ENCODE assay signal across 26 mouse cellular contexts in the genomic region with DNA sequence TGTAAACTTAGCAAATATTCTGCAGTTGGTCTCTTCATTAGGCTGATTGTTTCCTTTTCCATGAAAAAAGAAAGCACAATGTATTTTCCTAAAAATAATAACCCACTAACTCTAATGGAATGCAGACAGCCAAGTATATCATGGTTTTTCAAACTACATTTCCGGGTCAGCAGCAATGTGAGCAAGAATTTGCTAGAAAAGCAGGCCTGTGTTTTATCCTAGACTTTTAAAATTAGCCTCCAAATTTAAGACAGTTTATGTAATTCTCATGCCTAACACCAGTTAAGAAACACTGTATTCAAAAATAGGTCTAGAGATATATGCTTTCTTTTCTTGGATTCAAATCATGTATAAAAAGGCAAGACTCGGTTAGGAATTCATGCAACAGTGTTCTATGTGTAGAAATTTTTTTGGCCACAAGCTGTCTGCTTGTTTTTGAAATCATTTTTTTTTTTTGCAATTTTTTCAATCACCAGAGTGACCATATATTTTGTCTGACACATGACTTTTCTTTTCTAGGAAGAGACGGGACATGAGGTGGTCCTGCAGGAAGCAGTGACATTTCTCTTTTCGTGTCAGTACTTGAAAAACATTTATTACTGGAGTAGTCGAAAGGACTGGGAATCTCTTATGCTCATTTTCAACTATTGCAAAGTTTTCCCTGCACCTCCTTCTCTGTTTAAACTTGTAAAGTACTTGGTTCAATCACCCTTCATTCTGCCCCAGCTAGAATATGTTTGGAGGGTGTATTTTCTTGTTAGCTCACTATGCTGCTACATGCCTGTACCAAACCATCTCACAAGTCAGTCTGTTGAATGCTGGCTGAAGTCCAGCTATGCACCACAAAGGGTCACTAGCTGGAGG. TPM values are rescaled to one million over a fixed set of nuclear protein-coding genes. Genes with fewer than 3 reads are reported as not detected.
DNase-seq lines count a peak whose midpoint lies in the region; ATAC-seq and TF ChIP-seq lines count a peak whose summit lies in the region.
"Had no signal": no experiment of that assay in that cellular context is flagged by ENCODE, and none has a peak within 500 bp of the region (broad histone marks: within the 10 kb centered on the region; RNA-seq: fewer than 3 reads in every experiment).

No protein-coding gene starts in this region.

- H3K9me3 ChIP-seq in kidney, embryonic 15.5 days (replicated peaks): no peaks in the 10 kb centered on the region
- no peaks in the 10 kb centered on the region for H3K9me3 ChIP-seq in lung, postnatal 0 days (ENCODE audit: low read length)
- H3K9me3 ChIP-seq: embryonic facial prominence, embryonic 13.5 days; forebrain, embryonic 10.5 days; forebrain, embryonic 15.5 days; limb, embryonic 10.5 days; limb, embryonic 15.5 days; liver, embryonic 13.5 days had no signal

- H3K4me1 ChIP-seq in kidney, embryonic 15.5 days: no peaks in the 10 kb centered on the region
- H3K4me1 ChIP-seq in lung, postnatal 0 days (ENCODE audit: insufficient read depth, low read depth, low read length): no peaks in the 10 kb centered on the region
- H3K4me1 ChIP-seq: forebrain, embryonic 10.5 days; limb, embryonic 10.5 days; limb, embryonic 15.5 days; liver, embryonic 13.5 days had no signal

- no peak for TF ChIP-seq EP300 in lung, postnatal 0 days (IDR thresholded peaks at IDR 0.05)

- TF ChIP-seq CTCF in lung, postnatal 0 days (IDR thresholded peaks at IDR 0.05): no peak

- no peak for DNase-seq in frontal cortex, postnatal 10 days (ENCODE audit: low spot score in 2 of 2)
- no peak for DNase-seq in kidney, postnatal 25 days
- DNase-seq in lung, postnatal 0 days (ENCODE audit: low spot score): peak; percentile 10
- DNase-seq in lung, postnatal 10 days: no peak
- no peak for DNase-seq in cerebellum, postnatal 10 days
- DNase-seq: adrenal gland, postnatal 14 days; cerebellum, adult 11-12 months; cerebellum, adult 9-11 months; gastrocnemius, postnatal 14 days; kidney, postnatal 14 days; liver, embryonic 13.5 days; lung, adult 18-20 months; lung, postnatal 36 days; right cerebral cortex, postnatal 4 days had no signal

- ATAC-seq in frontal cortex, adult (ENCODE audit: low TSS enrichment): peak; percentile 99
- no peak for ATAC-seq in kidney, embryonic 15.5 days (replicated peaks; ENCODE audit: low FRiP score)
- no peak for ATAC-seq in lung, postnatal 0 days
- ATAC-seq: forebrain, embryonic 15.5 days; intestine, postnatal 0 days; midbrain, embryonic 16.5 days had no signal

- H3K36me3 ChIP-seq in kidney, embryonic 15.5 days: no peaks in the 10 kb centered on the region
- no peaks in the 10 kb centered on the region for H3K36me3 ChIP-seq in lung, postnatal 0 days (ENCODE audit: insufficient read depth, low read length)
- H3K36me3 ChIP-seq: embryonic facial prominence, embryonic 13.5 days; forebrain, embryonic 10.5 days; forebrain, embryonic 15.5 days; limb, embryonic 10.5 days; limb, embryonic 15.5 days; liver, embryonic 13.5 days had no signal

- WGBS in kidney, embryonic 15.5 days: 56% methylated on average over 5 of the region's 5 CpGs
- WGBS in lung, postnatal 0 days: 51% methylated on average over 5 of the region's 5 CpGs

- peak overlapping the region; percentile 19; the same call in 1 of the 2 replicates for H3K27ac ChIP-seq in kidney, embryonic 15.5 days
- H3K27ac ChIP-seq in lung, postnatal 0 days (ENCODE audit: low read length): no peak overlapping the region
- H3K27ac ChIP-seq: embryonic facial prominence, embryonic 13.5 days; forebrain, embryonic 10.5 days; forebrain, embryonic 15.5 days; hindbrain, embryonic 14.5 days; layer of hippocampus, adult 2 months; limb, embryonic 10.5 days; limb, embryonic 15.5 days; liver, embryonic 13.5 days had no signal

- no peak overlapping the region for H3K4me3 ChIP-seq in kidney, embryonic 15.5 days (replicated peaks)
- H3K4me3 ChIP-seq in lung, postnatal 0 days (ENCODE audit: low read depth, low read length): no peak overlapping the region
- H3K4me3 ChIP-seq: embryonic facial prominence, embryonic 13.5 days; forebrain, embryonic 10.5 days; forebrain, embryonic 15.5 days; layer of hippocampus, adult 2 months; limb, embryonic 10.5 days; limb, embryonic 15.5 days; liver, embryonic 13.5 days had no signal

- no peaks in the 10 kb centered on the region for H3K27me3 ChIP-seq in kidney, embryonic 15.5 days
- H3K27me3 ChIP-seq in lung, postnatal 0 days (replicated peaks; ENCODE audit: insufficient read depth, low read length): no peaks in the 10 kb centered on the region
- H3K27me3 ChIP-seq: embryonic facial prominence, embryonic 13.5 days; forebrain, embryonic 15.5 days; limb, embryonic 15.5 days; liver, embryonic 13.5 days had no signal

- no peak overlapping the region for H3K9ac ChIP-seq in kidney, embryonic 15.5 days
- H3K9ac ChIP-seq in lung, postnatal 0 days (replicated peaks; ENCODE audit: low read depth): no peak overlapping the region
- H3K9ac ChIP-seq: embryonic facial prominence, embryonic 13.5 days; forebrain, embryonic 15.5 days; hindbrain, embryonic 14.5 days; limb, embryonic 15.5 days; liver, embryonic 13.5 days had no signal

- no peak overlapping the region for H3K4me2 ChIP-seq in kidney, embryonic 15.5 days
- no peak overlapping the region for H3K4me2 ChIP-seq in lung, postnatal 0 days (replicated peaks; ENCODE audit: low read depth, low read length)
- H3K4me2 ChIP-seq: embryonic facial prominence, embryonic 13.5 days; forebrain, embryonic 15.5 days; hindbrain, embryonic 14.5 days; limb, embryonic 15.5 days; liver, embryonic 13.5 days; midbrain, embryonic 11.5 days had no signal

RNA-seq across cellular contexts. Expression of gene Alcam, which starts 59.9 kb away (rescaled TPM):
- polyA plus RNA-seq in kidney, embryonic 15.5 days (2015; fragmentation: Nextera tagmentation; extraction: Ambion mirVana): 55.8 and 57.9 TPM in 2 replicates
- 68.9 and 79.4 TPM in 2 replicates for polyA plus RNA-seq in lung, postnatal 0 days (2015; fragmentation: Nextera tagmentation; extraction: Ambion mirVana)
